Mouse (Mus musculus) hindbrain, embryonic 11.5 days (tissue): Measurements from ENCODE around the gene Zfp658. TPM values are rescaled to one million over a fixed set of nuclear protein-coding genes. Genes with fewer than 3 reads are reported as not detected.

ENCODE experiments used
- ATAC-seq: fragments of 200-750 bp; cut with Nextera tagmentation; 2 replicates; pipeline ENCODE4 v1.8.0; 2017; ENCODE audit warnings: mild to moderate bottlenecking, moderate TSS enrichment, moderate library complexity; ENCODE audit not compliant: low FRiP score
- DNase-seq: peaks from one replicate; pipeline ENCODE4 v3.0.0-alpha.2; 2015; ENCODE audit warnings: low spot score
- H3K27ac ChIP-seq: fragments of 300-500 bp; sonication (generic); 2 replicates; pipeline ENCODE4 v1.5.1; 2014; ENCODE audit warnings: mild to moderate bottlenecking, low read depth, low read length
- H3K27me3 ChIP-seq: fragments of 300-500 bp; sonication (generic); 2 replicates; pipeline ENCODE4 v1.6.1; 2014; ENCODE audit warnings: mild to moderate bottlenecking, low read length, moderate library complexity, mixed read lengths; ENCODE audit not compliant: control insufficient read depth, insufficient read depth
- H3K36me3 ChIP-seq: fragments of 300-500 bp; sonication (generic); 2 replicates; pipeline ENCODE4 v1.6.1; 2014; ENCODE audit warnings: mild to moderate bottlenecking, low read length, moderate library complexity, mixed read lengths; ENCODE audit not compliant: control insufficient read depth, insufficient read depth
- H3K4me1 ChIP-seq: fragments of 300-500 bp; sonication (generic); replicated peaks from 2 replicates; pipeline ENCODE4 v1.6.1; 2014; ENCODE audit warnings: low read length, mixed read lengths; ENCODE audit not compliant: control insufficient read depth, insufficient read depth
- H3K4me2 ChIP-seq: fragments of 300-500 bp; sonication (generic); replicated peaks from 2 replicates; pipeline ENCODE4 v1.6.1; 2014; ENCODE audit warnings: mild to moderate bottlenecking, low read depth, low read length
- H3K4me3 ChIP-seq: fragments of 300-500 bp; sonication (generic); 2 replicates; pipeline ENCODE4 v1.5.1; 2014; ENCODE audit warnings: low read depth, low read length
- H3K9ac ChIP-seq: fragments of 300-500 bp; sonication (generic); 2 replicates; pipeline ENCODE4 v1.6.1; 2014; ENCODE audit warnings: low read depth, low read length
- H3K9me3 ChIP-seq: fragments of 300-500 bp; sonication (generic); 2 replicates; pipeline ENCODE4 v1.6.1; 2016; ENCODE audit warnings: low read length; ENCODE audit not compliant: control insufficient read depth
- WGBS: fragments of 180-500 bp; shearing (Covaris S2); extraction: QIAGEN DNeasy Blood & Tissue Kit; methylation state at CpG from one replicate; pipeline ENCODE4 v1.1.7; 2014; 5-methylcytosine and 5-hydroxymethylcytosine counted together
- polyA plus RNA-seq: library from polyadenylated mRNA; unstranded; fragments of >200 nt; fragmentation: Nextera tagmentation; extraction: Ambion mirVana; gene quantifications from 2 replicates; pipeline ENCODE4 v1.2.1, GENCODE M21; 2014

Zfp658 gene
- 6.7 and 7.7 TPM in 2 replicates for polyA plus RNA-seq

GRCm38 (mm10) chr7:43562006-43562633 lies at the start of gene Zfp658:
Gene Zfp658, plus strand, starts transcription at chr7:43562256.
- Histone ChIP-seq H3K9ac (peak within 1 kb of the TSS; percentile 76), H3K36me3 (no peaks in the 10 kb centered on the region), H3K4me1 (peaks cover 4% of the 10 kb centered on the region), H3K27me3 (no peaks in the 10 kb centered on the region), H3K27ac (peak within 1 kb of the TSS; percentile 87), H3K4me3 (peak within 1 kb of the TSS; percentile 75), H3K4me2 (peak within 1 kb of the TSS; percentile 58), H3K9me3 (no peaks in the 10 kb centered on the region)
- 0% methylated on average over 27 of the region's 27 CpGs for WGBS
- peak; percentile 94 for DNase-seq
- ATAC-seq = peak; percentile 93

- H3K9me3 ChIP-seq = no peaks in the 10 kb centered on the region
- 71% methylated on average over 4 of the region's 4 CpGs for WGBS
- H3K4me1 ChIP-seq = no peaks in the 10 kb centered on the region
- H3K27me3 ChIP-seq = no peaks in the 10 kb centered on the region
- no peak overlapping the region for H3K4me3 ChIP-seq
- no peak overlapping the region for H3K27ac ChIP-seq
- H3K9ac ChIP-seq = no peak overlapping the region
- H3K36me3 ChIP-seq = no peaks in the 10 kb centered on the region
- H3K4me2 ChIP-seq = no peak overlapping the region
- no peak for ATAC-seq
- no peak for DNase-seq
Observed at GRCm38 (mm10) chr7:43512519-43512918, 49.5 kb upstream of the Zfp658 start.

GRCm38 (mm10) chr7:43515076-43515475 lies 47.0 kb upstream of the Zfp658 start:
- Histone ChIP-seq H3K27me3 (no peaks in the 10 kb centered on the region), H3K4me2 (no peak overlapping the region), H3K9me3 (no peaks in the 10 kb centered on the region), H3K4me1 (no peaks in the 10 kb centered on the region), H3K9ac (no peak overlapping the region), H3K27ac (no peak overlapping the region), H3K36me3 (no peaks in the 10 kb centered on the region), H3K4me3 (no peak overlapping the region)
- no peak for ATAC-seq
- no peak for DNase-seq
- 86% methylated on average over 5 of the region's 5 CpGs for WGBS

- no peak for ATAC-seq
Observed at GRCm38 (mm10) chr7:43518341-43518740, 43.7 kb upstream of the Zfp658 start.

GRCm38 (mm10) chr7:43522776-43523175 lies 39.3 kb upstream of the Zfp658 start:
- Histone ChIP-seq H3K4me1 (no peaks in the 10 kb centered on the region), H3K4me3 (no peak overlapping the region), H3K27ac (no peak overlapping the region), H3K9ac (no peak overlapping the region), H3K36me3 (no peaks in the 10 kb centered on the region), H3K27me3 (no peaks in the 10 kb centered on the region), H3K9me3 (no peaks in the 10 kb centered on the region), H3K4me2 (no peak overlapping the region)
- 89% methylated on average over 2 of the region's 2 CpGs for WGBS
- DNase-seq = no peak
- ATAC-seq = no peak

More at GRCm38 (mm10) chr7:43518341-43518740, 43.7 kb upstream of the Zfp658 start:
- Histone ChIP-seq H3K4me3 (no peak overlapping the region), H3K27ac (no peak overlapping the region), H3K36me3 (no peaks in the 10 kb centered on the region), H3K9ac (no peak overlapping the region), H3K27me3 (no peaks in the 10 kb centered on the region), H3K9me3 (no peaks in the 10 kb centered on the region), H3K4me1 (no peaks in the 10 kb centered on the region), H3K4me2 (no peak overlapping the region)
- DNase-seq = no peak
- 86% methylated on average over 15 of the region's 15 CpGs for WGBS

- Histone ChIP-seq H3K27me3 (no peaks in the 10 kb centered on the region), H3K9ac (no peak overlapping the region), H3K4me2 (no peak overlapping the region), H3K4me3 (no peak overlapping the region), H3K27ac (no peak overlapping the region), H3K9me3 (no peaks in the 10 kb centered on the region), H3K4me1 (no peaks in the 10 kb centered on the region), H3K36me3 (no peaks in the 10 kb centered on the region)
- DNase-seq (no peak), ATAC-seq (no peak)
- WGBS = 49% methylated on average over 3 of the region's 3 CpGs
Observed at GRCm38 (mm10) chr7:43525313-43525712, 36.7 kb upstream of the Zfp658 start.

GRCm38 (mm10) chr7:43530216-43530785 lies 31.8 kb upstream of the Zfp658 start:
- DNase-seq (no peak), ATAC-seq (no peak)
- no peaks in the 10 kb centered on the region for H3K27me3 ChIP-seq
- H3K4me3 ChIP-seq = no peak overlapping the region
- no peak overlapping the region for H3K27ac ChIP-seq
- WGBS = 79% methylated on average over 8 of the region's 8 CpGs
- H3K36me3 ChIP-seq = no peaks in the 10 kb centered on the region
- no peaks in the 10 kb centered on the region for H3K9me3 ChIP-seq
- H3K4me1 ChIP-seq = no peaks in the 10 kb centered on the region
- no peak overlapping the region for H3K4me2 ChIP-seq
- no peak overlapping the region for H3K9ac ChIP-seq

GRCm38 (mm10) chr7:43532936-43533505 lies 29.0 kb upstream of the Zfp658 start:
- H3K36me3 ChIP-seq = no peaks in the 10 kb centered on the region
- H3K4me1 ChIP-seq = no peaks in the 10 kb centered on the region
- DNase-seq (no peak), ATAC-seq (no peak)
- H3K27ac ChIP-seq = no peak overlapping the region
- no peaks in the 10 kb centered on the region for H3K27me3 ChIP-seq
- no peak overlapping the region for H3K9ac ChIP-seq
- no peaks in the 10 kb centered on the region for H3K9me3 ChIP-seq
- no peak overlapping the region for H3K4me2 ChIP-seq
- no peak overlapping the region for H3K4me3 ChIP-seq
- 89% methylated on average over 9 of the region's 9 CpGs for WGBS

- WGBS = 67% methylated on average over 4 of the region's 4 CpGs
- Histone ChIP-seq H3K36me3 (no peaks in the 10 kb centered on the region), H3K9ac (no peak overlapping the region), H3K4me1 (no peaks in the 10 kb centered on the region), H3K4me3 (no peak overlapping the region), H3K27me3 (no peaks in the 10 kb centered on the region), H3K9me3 (no peaks in the 10 kb centered on the region), H3K27ac (no peak overlapping the region), H3K4me2 (no peak overlapping the region)
- DNase-seq (no peak), ATAC-seq (no peak)
Observed at GRCm38 (mm10) chr7:43538524-43538923, 23.5 kb upstream of the Zfp658 start.
